Mouse (Mus musculus) heart, adult 2 months (tissue): ENCODE results near the gene Gphn.

ENCODE experiments used
- CTCF ChIP-seq: fragments of 200-600 bp; IDR thresholded peaks from 2 replicates; pipeline ENCODE4 v1.8.1; 2022; ENCODE audit warnings: antibody characterized with exemption, mild to moderate bottlenecking, moderate library complexity
- EP300 ChIP-seq: fragments of 200-500 bp; IDR thresholded peaks from 2 replicates; pipeline ENCODE4 v1.6.1; 2011; ENCODE audit warnings: low read depth, low read length, control low read depth; ENCODE audit not compliant: insufficient read depth
- POLR2A ChIP-seq: fragments of 200-500 bp; IDR thresholded peaks from 2 replicates; pipeline ENCODE4 v1.6.1; 2011; ENCODE audit warnings: mild to moderate bottlenecking, low read depth, low read length, control low read depth; ENCODE audit not compliant: insufficient read depth

- TF ChIP-seq CTCF = no peak
- TF ChIP-seq POLR2A = no peak
- TF ChIP-seq EP300 = no peak
These were observed 30.8 kb upstream of the Gphn start for GRCm38 (mm10) chr12:78195368-78195767.
